Mouse (Mus musculus): ENCODE data around the gene Gm13871.
"Not testable (repeated sequence)": the region's sequence is repeated elsewhere in the genome, so short reads cannot be mapped to it uniquely, and the experiment has no call there.

Gm13871 gene

GRCm38 (mm10) chr4:73905853-73906252 lies at the start of gene Gm13871:
Gene Gm13871 (minus strand): TSS chr4:73905953.
- not testable (repeated sequence) for TF ChIP-seq GATA4 (IDR thresholded peaks at IDR 0.05; ENCODE audit: insufficient replicate concordance, low read length)

GRCm38 (mm10) chr4:73950375-73950896 lies 44.7 kb upstream of the Gm13871 start, which contains the start of gene 2310002L09Rik:
Gene 2310002L09Rik (minus strand): TSS chr4:73950846.
- no peak for TF ChIP-seq GATA4 (IDR thresholded peaks at IDR 0.05; ENCODE audit: insufficient replicate concordance, low read length)

GRCm38 (mm10) chr4:73920660-73921059 lies 14.9 kb upstream of the Gm13871 start, which contains the start of gene Gm11756:
Gene Gm11756 (minus strand): TSS chr4:73920760.
- TF ChIP-seq GATA4 (IDR thresholded peaks at IDR 0.05; ENCODE audit: insufficient replicate concordance, low read length), result not testable (repeated sequence)

GRCm38 (mm10) chr4:73891012-73891411 lies 14.7 kb downstream of the Gm13871 start, which contains the start of gene Gm11757:
Gene Gm11757 (minus strand): TSS chr4:73891112.
- not testable (repeated sequence) for TF ChIP-seq GATA4 (IDR thresholded peaks at IDR 0.05; ENCODE audit: insufficient replicate concordance, low read length)

- not testable (repeated sequence) for TF ChIP-seq GATA4 (IDR thresholded peaks at IDR 0.05; ENCODE audit: insufficient replicate concordance, low read length)
These were observed 29.6 kb downstream of the Gm13871 start, which contains the start of gene Gm11758 for GRCm38 (mm10) chr4:73876166-73876565. Gene Gm11758 (minus strand): TSS chr4:73876266.

Data from liver, adult (tissue).